In genomic region chr19:52503331-52503730, GRCm38 (mm10) we compare ENCODE assay signal across 23 mouse cellular contexts.
DNase-seq lines count a peak whose midpoint lies in the region; ATAC-seq and TF ChIP-seq lines count a peak whose summit lies in the region.
"Had no signal": no experiment of that assay in that cellular context is flagged by ENCODE, and none has a peak within 500 bp of the region (broad histone marks: within the 10 kb centered on the region; RNA-seq: fewer than 3 reads in every experiment).

No protein-coding gene starts in this region.

- TF ChIP-seq CTCF in lung, postnatal 0 days (IDR thresholded peaks at IDR 0.05), result no peak
- no peak for TF ChIP-seq CTCF in lung, adult 2 months (IDR thresholded peaks at IDR 0.05; ENCODE audit: insufficient read depth, low read length)
- no peak for TF ChIP-seq CTCF in midbrain, postnatal 0 days (IDR thresholded peaks at IDR 0.05)

- H3K36me3 ChIP-seq in limb, embryonic 13.5 days, result no peaks in the 10 kb centered on the region
- H3K36me3 ChIP-seq in limb, embryonic 10.5 days, result no peaks in the 10 kb centered on the region
- no peaks in the 10 kb centered on the region for H3K36me3 ChIP-seq in lung, postnatal 0 days (ENCODE audit: insufficient read depth, low read length)
- H3K36me3 ChIP-seq in midbrain, embryonic 14.5 days (ENCODE audit: control insufficient read depth, insufficient read depth, low read length), result no peaks in the 10 kb centered on the region
- H3K36me3 ChIP-seq in midbrain, postnatal 0 days (ENCODE audit: insufficient read depth, low read length), result no peaks in the 10 kb centered on the region
- H3K36me3 ChIP-seq: embryonic facial prominence, embryonic 12.5 days; embryonic facial prominence, embryonic 15.5 days; hindbrain, embryonic 12.5 days had no signal

- 49% methylated on average over 4 of the region's 4 CpGs for WGBS in limb, embryonic 13.5 days
- WGBS in limb, embryonic 10.5 days, result 84% methylated on average over 4 of the region's 4 CpGs
- WGBS in lung, postnatal 0 days, result 48% methylated on average over 4 of the region's 4 CpGs
- 53% methylated on average over 4 of the region's 4 CpGs for WGBS in lung, adult 2 months
- 31% methylated on average over 4 of the region's 4 CpGs for WGBS in midbrain, embryonic 14.5 days
- 28% methylated on average over 4 of the region's 4 CpGs for WGBS in midbrain, postnatal 0 days

- H3K4me2 ChIP-seq in limb, embryonic 13.5 days (replicated peaks), result no peak overlapping the region
- H3K4me2 ChIP-seq in lung, postnatal 0 days (replicated peaks; ENCODE audit: low read depth, low read length), result no peak overlapping the region
- H3K4me2 ChIP-seq in midbrain, embryonic 14.5 days (ENCODE audit: low read length), result no peak overlapping the region
- H3K4me2 ChIP-seq in midbrain, postnatal 0 days (ENCODE audit: low read depth, low read length, poor library complexity, severe bottlenecking), result no peak overlapping the region
- H3K4me2 ChIP-seq: embryonic facial prominence, embryonic 12.5 days; embryonic facial prominence, embryonic 15.5 days; heart, embryonic 11.5 days; hindbrain, embryonic 12.5 days had no signal

- no peak overlapping the region for H3K4me3 ChIP-seq in limb, embryonic 13.5 days
- no peak overlapping the region for H3K4me3 ChIP-seq in limb, embryonic 10.5 days
- H3K4me3 ChIP-seq in lung, postnatal 0 days (ENCODE audit: low read depth, low read length), result no peak overlapping the region
- H3K4me3 ChIP-seq in lung, adult 2 months (replicated peaks; ENCODE audit: extremely low read depth, low read depth, low read length), result no peak overlapping the region
- no peak overlapping the region for H3K4me3 ChIP-seq in midbrain, embryonic 14.5 days (replicated peaks; ENCODE audit: low read depth, low read length)
- no peak overlapping the region for H3K4me3 ChIP-seq in midbrain, postnatal 0 days (ENCODE audit: low read depth, low read length)
- H3K4me3 ChIP-seq: embryonic facial prominence, embryonic 12.5 days; embryonic facial prominence, embryonic 15.5 days; gastrocnemius, adult 2 months; hindbrain, embryonic 12.5 days had no signal

- no peaks in the 10 kb centered on the region for H3K4me1 ChIP-seq in limb, embryonic 13.5 days
- no peaks in the 10 kb centered on the region for H3K4me1 ChIP-seq in limb, embryonic 10.5 days
- H3K4me1 ChIP-seq in lung, postnatal 0 days (ENCODE audit: insufficient read depth, low read depth, low read length), result no peaks in the 10 kb centered on the region
- H3K4me1 ChIP-seq in lung, adult 2 months (ENCODE audit: control insufficient read depth, insufficient read depth, low read length), result no peaks in the 10 kb centered on the region
- no peaks in the 10 kb centered on the region for H3K4me1 ChIP-seq in midbrain, embryonic 14.5 days (ENCODE audit: control insufficient read depth, insufficient read depth, low read length)
- no peaks in the 10 kb centered on the region for H3K4me1 ChIP-seq in midbrain, postnatal 0 days (ENCODE audit: insufficient read depth, low read length)
- H3K4me1 ChIP-seq: embryonic facial prominence, embryonic 12.5 days; embryonic facial prominence, embryonic 15.5 days; hindbrain, embryonic 12.5 days had no signal

- H3K27me3 ChIP-seq in limb, embryonic 13.5 days, result no peaks in the 10 kb centered on the region
- H3K27me3 ChIP-seq in limb, embryonic 10.5 days (ENCODE audit: low read depth, poor library complexity, severe bottlenecking), result no peaks in the 10 kb centered on the region
- no peaks in the 10 kb centered on the region for H3K27me3 ChIP-seq in lung, postnatal 0 days (replicated peaks; ENCODE audit: insufficient read depth, low read length)
- H3K27me3 ChIP-seq in midbrain, embryonic 14.5 days (ENCODE audit: control insufficient read depth, insufficient read depth, low read length), result no peaks in the 10 kb centered on the region
- no peaks in the 10 kb centered on the region for H3K27me3 ChIP-seq in midbrain, postnatal 0 days (ENCODE audit: insufficient read depth, low read length)
- H3K27me3 ChIP-seq: embryonic facial prominence, embryonic 12.5 days; embryonic facial prominence, embryonic 15.5 days; hindbrain, embryonic 12.5 days had no signal

- 0 out of 2 replicates have a peak, but pooled peaks have one; percentile 19 for ATAC-seq in limb, embryonic 13.5 days (ENCODE audit: low FRiP score, low read depth)
- no peak for ATAC-seq in lung, postnatal 0 days
- ATAC-seq in midbrain, embryonic 14.5 days (ENCODE audit: low FRiP score, low TSS enrichment), result no peak
- no peak for ATAC-seq in midbrain, postnatal 0 days (ENCODE audit: low FRiP score)
- ATAC-seq: activated CD4-positive, CD25-positive, alpha-beta regulatory T cell, adult 4 months; forebrain, embryonic 14.5 days; forebrain, postnatal 0 days had no signal

- peaks cover 5% of the 10 kb centered on the region; the same call in 1 of the 2 replicates for H3K9me3 ChIP-seq in limb, embryonic 13.5 days
- H3K9me3 ChIP-seq in limb, embryonic 10.5 days (replicated peaks), result no peaks in the 10 kb centered on the region
- H3K9me3 ChIP-seq in lung, postnatal 0 days (ENCODE audit: low read length), result no peaks in the 10 kb centered on the region
- H3K9me3 ChIP-seq in midbrain, embryonic 14.5 days (ENCODE audit: control insufficient read depth, low read length), result no peaks in the 10 kb centered on the region; the same call in 1 of the 2 replicates
- no peaks in the 10 kb centered on the region for H3K9me3 ChIP-seq in midbrain, postnatal 0 days (ENCODE audit: low read length)
- H3K9me3 ChIP-seq: embryonic facial prominence, embryonic 12.5 days; embryonic facial prominence, embryonic 15.5 days; hindbrain, embryonic 12.5 days had no signal

- no peak for TF ChIP-seq EP300 in lung, postnatal 0 days (IDR thresholded peaks at IDR 0.05)

- H3K9ac ChIP-seq in limb, embryonic 13.5 days, result no peak overlapping the region
- no peak overlapping the region for H3K9ac ChIP-seq in lung, postnatal 0 days (replicated peaks; ENCODE audit: low read depth)
- no peak overlapping the region for H3K9ac ChIP-seq in midbrain, embryonic 14.5 days (replicated peaks; ENCODE audit: low read length)
- H3K9ac ChIP-seq in midbrain, postnatal 0 days (replicated peaks; ENCODE audit: low read length, poor library complexity, severe bottlenecking), result no peak overlapping the region
- H3K9ac ChIP-seq: embryonic facial prominence, embryonic 12.5 days; embryonic facial prominence, embryonic 15.5 days; forebrain, postnatal 0 days; hindbrain, embryonic 12.5 days had no signal

- TF ChIP-seq POLR2A in lung, adult 2 months (IDR thresholded peaks at IDR 0.05; ENCODE audit: borderline replicate concordance, extremely low read depth, low read depth, low read length), result no peak

- no peak for DNase-seq in limb, embryonic 10.5 days (ENCODE audit: low spot score)
- DNase-seq in lung, postnatal 0 days (ENCODE audit: low spot score), result peak; percentile 16
- no peak for DNase-seq in lung, adult 2 months
- peak; percentile 40 for DNase-seq in midbrain, embryonic 14.5 days
- DNase-seq in midbrain, postnatal 0 days (ENCODE audit: low spot score), result no peak
- DNase-seq in thymus, postnatal 0 days (ENCODE audit: low spot score), result no peak
- DNase-seq: adrenal gland, adult 8-10 months; adrenal gland, postnatal 25 days; cerebellum, adult 11 months; cerebellum, adult 2 months; cerebellum, adult 9-11 months; cerebellum, postnatal 25 days; forebrain, postnatal 0 days; gastrocnemius, adult 2 months; gastrocnemius, postnatal 14 days; heart, adult 11 months had no signal

- no peak overlapping the region for H3K27ac ChIP-seq in limb, embryonic 13.5 days
- no peak overlapping the region for H3K27ac ChIP-seq in limb, embryonic 10.5 days
- H3K27ac ChIP-seq in lung, postnatal 0 days (ENCODE audit: low read length), result no peak overlapping the region
- peak overlapping the region; percentile 42 for H3K27ac ChIP-seq in midbrain, embryonic 14.5 days (replicated peaks; ENCODE audit: low read depth, low read length)
- H3K27ac ChIP-seq in midbrain, postnatal 0 days (ENCODE audit: low read depth, low read length), result no peak overlapping the region
- H3K27ac ChIP-seq: embryonic facial prominence, embryonic 12.5 days; embryonic facial prominence, embryonic 15.5 days; gastrocnemius, adult 2 months; hindbrain, embryonic 12.5 days had no signal

Comparison
In these comparisons a context has a peak if more than half of its experiments do, and no peak if none do; other contexts are left out.
1. DNase-seq: peak in lung, postnatal 0 days (single experiment) and midbrain, embryonic 14.5 days (single experiment); none in limb, embryonic 10.5 days (single experiment), lung, adult 2 months (single experiment), midbrain, postnatal 0 days (single experiment) and thymus, postnatal 0 days (single experiment).